Mouse (Mus musculus): ENCODE data around the gene Esrra. TPM values are rescaled to one million over a fixed set of nuclear protein-coding genes. Genes with fewer than 3 reads are reported as not detected.

Gene Esrra
- polyA plus RNA-seq, 1 experiment from 2014 or later = 23.1 TPM

GRCm38 (mm10) chr19:6924461-6925306 is 3.1 kb upstream of the Esrra start:
- H3K27ac ChIP-seq = no peak overlapping the region; the same call in 1 of the 2 replicates
- 0 out of 2 replicates have a peak, but pooled peaks cover 2% of the 10 kb centered on the region for H3K36me3 ChIP-seq
- peaks cover 60% of the 10 kb centered on the region for H3K4me1 ChIP-seq
- peaks cover 71% of the 10 kb centered on the region for H3K27me3 ChIP-seq (ENCODE audit: insufficient read depth, poor library complexity, severe bottlenecking)
- no peaks in the 10 kb centered on the region for H3K9me3 ChIP-seq
- 4% methylated on average over 39 of the region's 39 CpGs for whole genome bisulfite sequencing
- DNase-seq (ENCODE audit: low spot score) = no peak
- peak overlapping the region; percentile 41 for H3K4me3 ChIP-seq

GRCm38 (mm10) chr19:6922901-6923735 is 1.5 kb upstream of the Esrra start:
- H3K27me3 ChIP-seq (ENCODE audit: insufficient read depth, poor library complexity, severe bottlenecking) = peaks cover 57% of the 10 kb centered on the region
- peaks cover 66% of the 10 kb centered on the region for H3K4me1 ChIP-seq
- peaks cover 8% of the 10 kb centered on the region; the same call in 1 of the 2 replicates for H3K36me3 ChIP-seq
- 64% methylated on average over 6 of the region's 6 CpGs for WGBS
- H3K4me3 ChIP-seq = peak overlapping the region; percentile 86
- no peak for DNase-seq (ENCODE audit: low spot score)
- no peaks in the 10 kb centered on the region for H3K9me3 ChIP-seq
- peak overlapping the region; percentile 96 for H3K27ac ChIP-seq

- H3K4me3 ChIP-seq = peak overlapping the region; percentile 86
- peak overlapping the region; percentile 96 for H3K27ac ChIP-seq
- WGBS = 2% methylated on average over 45 of the region's 48 CpGs
- peaks cover 52% of the 10 kb centered on the region for H3K4me1 ChIP-seq
- peak; percentile 86 for DNase-seq (ENCODE audit: low spot score)
- H3K36me3 ChIP-seq = peaks cover 8% of the 10 kb centered on the region; the same call in 1 of the 2 replicates
- H3K27me3 ChIP-seq (ENCODE audit: insufficient read depth, poor library complexity, severe bottlenecking) = peaks cover 36% of the 10 kb centered on the region
- H3K9me3 ChIP-seq = no peaks in the 10 kb centered on the region
These were observed 624 bp downstream of the Esrra start for GRCm38 (mm10) chr19:6920741-6921636.

- WGBS = 46% methylated on average over 8 of the region's 8 CpGs
- Histone ChIP-seq H3K4me3 (peak overlapping the region; percentile 86), H3K9me3 (no peaks in the 10 kb centered on the region), H3K27ac (peak overlapping the region; percentile 96), H3K4me1 (peaks cover 51% of the 10 kb centered on the region), H3K36me3 (peaks cover 8% of the 10 kb centered on the region; the same call in 1 of the 2 replicates), H3K27me3 (ENCODE audit: insufficient read depth, poor library complexity, severe bottlenecking) (peaks cover 27% of the 10 kb centered on the region)
- no peak for DNase-seq (ENCODE audit: low spot score)
These were observed 1.5 kb downstream of the Esrra start for GRCm38 (mm10) chr19:6919876-6920740.

GRCm38 (mm10) chr19:6919431-6919830 is 2.2 kb downstream of the Esrra start:
- peaks cover 48% of the 10 kb centered on the region for H3K4me1 ChIP-seq
- H3K9me3 ChIP-seq = no peaks in the 10 kb centered on the region
- H3K27me3 ChIP-seq (ENCODE audit: insufficient read depth, poor library complexity, severe bottlenecking) = peaks cover 20% of the 10 kb centered on the region
- H3K4me3 ChIP-seq = no peak overlapping the region
- DNase-seq (ENCODE audit: low spot score) = no peak
- no peak overlapping the region for H3K27ac ChIP-seq
- peaks cover 8% of the 10 kb centered on the region; the same call in 1 of the 2 replicates for H3K36me3 ChIP-seq

DNA sequence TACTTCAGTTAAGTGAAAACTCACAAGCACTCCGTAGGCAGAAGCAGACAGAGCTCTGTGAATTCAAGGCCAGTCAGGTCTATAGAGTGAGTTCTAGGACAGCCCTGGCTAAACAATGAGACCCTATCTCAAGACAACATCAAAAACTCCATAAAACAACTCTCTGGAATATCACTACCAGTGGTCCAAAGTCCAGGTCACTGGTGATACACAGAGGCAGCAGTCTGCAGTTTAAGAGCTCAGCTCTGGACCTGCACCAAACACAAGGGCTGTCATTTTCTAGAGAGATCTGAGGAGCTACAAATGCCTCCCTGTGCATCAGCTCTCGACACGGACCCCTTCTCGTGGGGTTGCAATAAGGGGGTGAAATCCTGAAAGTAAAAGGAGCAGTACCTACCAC is 3.3 kb downstream of the Esrra start:
- peaks cover 17% of the 10 kb centered on the region for H3K36me3 ChIP-seq
- no peak overlapping the region for H3K27ac ChIP-seq
- no peaks in the 10 kb centered on the region for H3K9me3 ChIP-seq
- H3K27me3 ChIP-seq (ENCODE audit: insufficient read depth, poor library complexity, severe bottlenecking) = peaks cover 9% of the 10 kb centered on the region
- DNase-seq (ENCODE audit: low spot score) = no peak
- WGBS = 91% methylated on average over 4 of the region's 4 CpGs
- H3K4me3 ChIP-seq = no peak overlapping the region
- H3K4me1 ChIP-seq = peaks cover 46% of the 10 kb centered on the region

- peaks cover 35% of the 10 kb centered on the region for H3K4me1 ChIP-seq
- no peaks in the 10 kb centered on the region for H3K9me3 ChIP-seq
- H3K27me3 ChIP-seq (ENCODE audit: insufficient read depth, poor library complexity, severe bottlenecking) = no peaks in the 10 kb centered on the region
- H3K36me3 ChIP-seq = peaks cover 36% of the 10 kb centered on the region
- 84% methylated on average over 4 of the region's 4 CpGs for WGBS
- no peak for DNase-seq (ENCODE audit: low spot score)
- H3K27ac ChIP-seq = no peak overlapping the region
- no peak overlapping the region for H3K4me3 ChIP-seq
These were observed 5.1 kb downstream of the Esrra start for GRCm38 (mm10) chr19:6916496-6916895.

DNA sequence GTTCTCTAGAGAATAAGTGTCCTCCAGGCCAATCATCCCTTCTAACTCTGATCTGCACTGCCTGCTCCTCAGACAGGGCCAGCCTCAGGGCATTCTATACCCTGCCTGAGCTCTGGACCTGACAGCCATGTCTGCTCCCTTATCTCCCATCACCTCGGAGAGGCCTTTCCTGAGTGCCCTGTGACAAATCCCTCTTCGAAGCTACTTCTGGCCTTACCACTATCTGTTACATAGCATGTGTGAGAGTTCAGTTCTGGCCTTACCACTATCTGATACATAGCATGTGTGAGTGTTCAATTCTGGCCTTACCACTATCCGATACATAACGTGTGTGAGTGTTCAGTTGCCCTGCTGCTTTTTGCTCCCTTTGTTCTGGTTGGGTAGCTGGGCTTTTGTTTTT is 6.3 kb downstream of the Esrra start:
- WGBS = 43% methylated on average over 4 of the region's 4 CpGs
- peaks cover 42% of the 10 kb centered on the region for H3K36me3 ChIP-seq
- DNase-seq (ENCODE audit: low spot score) = no peak
- H3K4me3 ChIP-seq = no peak overlapping the region
- H3K4me1 ChIP-seq = peaks cover 35% of the 10 kb centered on the region
- 0 out of 2 replicates have a peak overlapping the region, but pooled peaks have one; percentile 31 for H3K27ac ChIP-seq
- no peaks in the 10 kb centered on the region for H3K27me3 ChIP-seq (ENCODE audit: insufficient read depth, poor library complexity, severe bottlenecking)
- H3K9me3 ChIP-seq = no peaks in the 10 kb centered on the region

GRCm38 (mm10) chr19:6914540-6914939 is 7.1 kb downstream of the Esrra start:
- DNase-seq (ENCODE audit: low spot score) = no peak
- H3K27me3 ChIP-seq (ENCODE audit: insufficient read depth, poor library complexity, severe bottlenecking) = no peaks in the 10 kb centered on the region
- H3K4me3 ChIP-seq = no peak overlapping the region
- peaks cover 40% of the 10 kb centered on the region for H3K36me3 ChIP-seq
- 89% methylated on average over 9 of the region's 9 CpGs for WGBS
- peaks cover 29% of the 10 kb centered on the region for H3K4me1 ChIP-seq
- H3K9me3 ChIP-seq = no peaks in the 10 kb centered on the region
- H3K27ac ChIP-seq = no peak overlapping the region

DNA sequence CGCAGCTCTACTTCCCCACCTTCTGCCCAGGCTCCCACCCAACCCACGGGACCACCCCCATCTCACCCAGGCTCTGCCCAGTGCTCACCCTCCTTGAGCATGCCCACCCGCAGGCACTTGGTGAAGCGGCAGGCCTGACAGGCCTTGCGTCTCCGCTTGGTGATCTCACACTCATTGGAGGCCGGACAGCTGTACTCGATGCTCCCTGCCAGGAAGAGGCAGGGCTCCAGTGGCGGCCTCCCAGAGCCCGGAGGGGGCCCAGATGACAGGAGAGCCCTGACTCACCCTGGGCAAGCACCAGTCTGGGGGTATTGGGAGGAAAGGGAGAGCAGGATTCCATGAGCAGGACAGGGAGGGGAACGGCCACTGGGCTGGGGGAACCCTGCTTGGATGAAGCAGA is 7.6 kb downstream of the Esrra start:
- H3K9me3 ChIP-seq = no peaks in the 10 kb centered on the region
- WGBS = 88% methylated on average over 11 of the region's 11 CpGs
- peaks cover 28% of the 10 kb centered on the region for H3K4me1 ChIP-seq
- H3K27me3 ChIP-seq (ENCODE audit: insufficient read depth, poor library complexity, severe bottlenecking) = no peaks in the 10 kb centered on the region
- H3K36me3 ChIP-seq = peaks cover 38% of the 10 kb centered on the region
- DNase-seq (ENCODE audit: low spot score) = no peak
- no peak overlapping the region for H3K27ac ChIP-seq
- no peak overlapping the region for H3K4me3 ChIP-seq

GRCm38 (mm10) chr19:6913036-6913435 is 8.6 kb downstream of the Esrra start:
- DNase-seq (ENCODE audit: low spot score) = no peak
- no peak overlapping the region for H3K4me3 ChIP-seq
- 85% methylated on average over 6 of the region's 6 CpGs for WGBS
- no peaks in the 10 kb centered on the region for H3K27me3 ChIP-seq (ENCODE audit: insufficient read depth, poor library complexity, severe bottlenecking)
- no peaks in the 10 kb centered on the region for H3K9me3 ChIP-seq
- no peak overlapping the region for H3K27ac ChIP-seq
- H3K4me1 ChIP-seq = peaks cover 38% of the 10 kb centered on the region
- H3K36me3 ChIP-seq = peaks cover 34% of the 10 kb centered on the region
